Mouse (Mus musculus): ENCODE measurements at regions not wholly inside any gene's neighbourhood (a gene's known extent, or its start where the extent isn't known, plus 50 kb on each side); places are given as distances from the start of the nearest gene placed in this dataset.

DNA sequence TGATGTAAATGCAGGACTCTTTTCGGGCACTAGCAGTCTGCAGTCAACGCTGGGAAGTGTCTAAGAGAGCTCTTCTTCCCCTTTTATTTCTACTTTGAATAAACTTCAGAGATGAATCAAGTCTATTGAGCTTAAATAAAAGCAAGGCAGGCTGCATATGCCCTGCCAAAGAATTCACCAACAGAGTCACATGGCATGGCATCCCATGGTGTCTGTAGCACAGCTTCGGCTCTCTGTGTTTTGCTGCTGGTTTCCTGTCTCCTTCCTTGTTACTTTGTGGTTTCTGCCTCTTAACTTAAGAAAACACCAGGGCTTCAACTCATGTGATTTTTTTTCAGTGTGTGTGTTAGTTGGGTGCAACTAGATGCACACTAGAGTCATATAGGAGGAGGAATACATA, 100.5 kb upstream of the Gypa start:
- TF ChIP-seq CTCF (IDR thresholded peaks at IDR 0.05; ENCODE audit: extremely low read depth, insufficient read depth, low read length) = no peak
- no peak for TF ChIP-seq POLR2A (IDR thresholded peaks at IDR 0.05; ENCODE audit: extremely low read depth, insufficient read depth, low read length)

Measured in cortical plate, adult 2 months (tissue).